ENCODE assay signal across 17 mouse cellular contexts in the genomic region with DNA sequence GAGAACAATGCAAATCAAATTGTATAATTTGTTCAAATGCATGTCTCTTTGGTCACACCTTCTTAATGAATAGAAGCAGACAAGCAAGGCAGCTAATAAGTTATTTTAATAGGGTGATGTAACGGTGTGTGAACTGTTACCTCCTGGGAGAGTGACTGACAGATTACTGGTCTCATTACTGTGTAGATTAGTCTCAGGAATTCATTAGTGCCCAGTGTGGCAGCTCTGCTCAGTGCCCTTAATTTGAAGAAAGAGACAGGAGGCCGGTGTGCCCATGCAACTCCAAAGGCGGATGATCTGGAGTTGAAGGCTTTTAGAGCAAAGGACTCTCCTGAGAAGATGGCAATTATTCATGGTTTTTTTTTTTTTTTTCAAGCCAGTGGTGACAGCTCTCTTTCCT. TPM values are rescaled to one million over a fixed set of nuclear protein-coding genes. Genes with fewer than 3 reads are reported as not detected.
A peak's percentile ranks its signal among the peaks of the same experiment; 100 is the strongest.
DNase-seq lines count a peak whose midpoint lies in the region; ATAC-seq lines count a peak whose summit lies in the region.
"Had no signal": no experiment of that assay in that cellular context is flagged by ENCODE, and none has a peak within 500 bp of the region (broad histone marks: within the 10 kb centered on the region; RNA-seq: fewer than 3 reads in every experiment).

No protein-coding gene starts in this region.

- peak; percentile 98 for ATAC-seq in forebrain, embryonic 12.5 days (ENCODE audit: low FRiP score)
- ATAC-seq in hindbrain, embryonic 15.5 days (ENCODE audit: low FRiP score, low read depth), result peak; percentile 84
- peak; percentile 93 for ATAC-seq in neural tube, embryonic 13.5 days (ENCODE audit: low read depth)

- H3K27ac ChIP-seq in forebrain, embryonic 12.5 days, result no peak overlapping the region
- H3K27ac ChIP-seq in hindbrain, embryonic 15.5 days (replicated peaks), result no peak overlapping the region
- no peak overlapping the region for H3K27ac ChIP-seq in neural tube, embryonic 13.5 days (replicated peaks)
- H3K27ac ChIP-seq: liver, embryonic 14.5 days; stomach, postnatal 0 days had no signal

- no peak overlapping the region for H3K9ac ChIP-seq in forebrain, embryonic 12.5 days
- no peak overlapping the region for H3K9ac ChIP-seq in hindbrain, embryonic 15.5 days
- H3K9ac ChIP-seq in neural tube, embryonic 13.5 days, result no peak overlapping the region
- H3K9ac ChIP-seq: heart, embryonic 12.5 days; liver, embryonic 14.5 days had no signal

- H3K4me1 ChIP-seq in forebrain, embryonic 12.5 days, result no peaks in the 10 kb centered on the region
- H3K4me1 ChIP-seq in hindbrain, embryonic 15.5 days (replicated peaks), result no peaks in the 10 kb centered on the region
- no peaks in the 10 kb centered on the region; the same call in 1 of the 2 replicates for H3K4me1 ChIP-seq in neural tube, embryonic 13.5 days (replicated peaks)
- H3K4me1 ChIP-seq: heart, embryonic 12.5 days had no signal

- 8% methylated on average over 3 of the region's 3 CpGs for WGBS in forebrain, embryonic 12.5 days
- WGBS in hindbrain, embryonic 15.5 days, result 17% methylated on average over 3 of the region's 3 CpGs
- 14% methylated on average over 3 of the region's 3 CpGs for WGBS in neural tube, embryonic 13.5 days

- no peaks in the 10 kb centered on the region for H3K9me3 ChIP-seq in forebrain, embryonic 12.5 days
- no peaks in the 10 kb centered on the region for H3K9me3 ChIP-seq in hindbrain, embryonic 15.5 days
- no peaks in the 10 kb centered on the region for H3K9me3 ChIP-seq in neural tube, embryonic 13.5 days
- H3K9me3 ChIP-seq: heart, embryonic 12.5 days had no signal

- DNase-seq in embryo, embryonic 11 days, result peak; percentile 16
- no peak for DNase-seq in embryo, embryonic 9.5 days (ENCODE audit: extremely low spot score)
- no peak for DNase-seq in kidney, postnatal 14 days
- DNase-seq in layer of hippocampus, postnatal 36 days, result no peak
- DNase-seq in adrenal gland, postnatal 4 days (ENCODE audit: low spot score in 2 of 2), result no peak
- DNase-seq: cerebellum, adult 8-10 months; gastrocnemius, postnatal 36 days; kidney, adult 8-10 months; left cerebral cortex, postnatal 4 days; lung, postnatal 14 days; thymus, postnatal 36 days had no signal

- H3K4me2 ChIP-seq in forebrain, embryonic 12.5 days, result no peak overlapping the region
- H3K4me2 ChIP-seq in hindbrain, embryonic 15.5 days, result no peak overlapping the region
- no peak overlapping the region for H3K4me2 ChIP-seq in neural tube, embryonic 13.5 days
- H3K4me2 ChIP-seq: heart, embryonic 12.5 days had no signal

- H3K36me3 ChIP-seq in forebrain, embryonic 12.5 days (replicated peaks), result no peaks in the 10 kb centered on the region
- no peaks in the 10 kb centered on the region for H3K36me3 ChIP-seq in hindbrain, embryonic 15.5 days
- no peaks in the 10 kb centered on the region for H3K36me3 ChIP-seq in neural tube, embryonic 13.5 days
- H3K36me3 ChIP-seq: heart, embryonic 12.5 days had no signal

- no peaks in the 10 kb centered on the region for H3K27me3 ChIP-seq in forebrain, embryonic 12.5 days
- H3K27me3 ChIP-seq in hindbrain, embryonic 15.5 days, result no peaks in the 10 kb centered on the region
- peaks cover 20% of the 10 kb centered on the region for H3K27me3 ChIP-seq in neural tube, embryonic 13.5 days
- H3K27me3 ChIP-seq: heart, embryonic 12.5 days had no signal

- H3K4me3 ChIP-seq in forebrain, embryonic 12.5 days (replicated peaks), result no peak overlapping the region
- no peak overlapping the region for H3K4me3 ChIP-seq in hindbrain, embryonic 15.5 days
- H3K4me3 ChIP-seq in neural tube, embryonic 13.5 days, result no peak overlapping the region
- H3K4me3 ChIP-seq: heart, embryonic 12.5 days had no signal

RNA-seq across cellular contexts. Expression of a gene that starts 55.4 kb away (rescaled TPM):
- polyA plus RNA-seq in forebrain, embryonic 12.5 days (2016; fragmentation: Nextera tagmentation; extraction: Ambion mirVana), result 65.4 and 65.8 TPM in 2 replicates
- polyA plus RNA-seq in hindbrain, embryonic 15.5 days (2015; fragmentation: Nextera tagmentation; extraction: Ambion mirVana), result 29.3 and 36.2 TPM in 2 replicates
- 19.9 and 27.7 TPM in 2 replicates for polyA plus RNA-seq in neural tube, embryonic 13.5 days (2015; fragmentation: Nextera tagmentation; extraction: Ambion mirVana)
- total RNA-seq in layer of hippocampus, postnatal 36 days (2021), result 10 to 100 TPM; 13.7 to 20.0 TPM
- total RNA-seq in adrenal gland, postnatal 4 days (2021), result 10 to 100 TPM; 34.2 to 36.2 TPM
